Mouse (Mus musculus) erythroid progenitor cell, adult 5-6 weeks (primary cell): ENCODE measurements around the gene Insm2. TPM values are rescaled to one million over a fixed set of nuclear protein-coding genes. Genes with fewer than 3 reads are reported as not detected.

ENCODE experiments used
- ATAC-seq: replicated peaks from 2 replicates; pipeline ENCODE4 v1.8.0; 2016; ENCODE audit warnings: moderate number of reproducible peaks, mild to moderate bottlenecking, moderate TSS enrichment, inconsistent platforms; ENCODE audit not compliant: poor library complexity, low FRiP score, severe bottlenecking
- total RNA-seq, 2 experiments: library from RNA; stranded (forward) in 1 of 2; stranded (reverse) in 1 of 2; fragments of 150-400 nt in 1 of 2; fragments of 186-747, 209-891 nt in 1 of 2; gene quantifications; 2 replicates each; pipeline versions ENCODE4 v1.2.3 to v1.2.4; 2015 to 2017; ENCODE audit warnings: low replicate concordance in 2 of 2

The Insm2 gene
- total RNA-seq, 2 experiments from 2014 or later = not detected

DNA sequence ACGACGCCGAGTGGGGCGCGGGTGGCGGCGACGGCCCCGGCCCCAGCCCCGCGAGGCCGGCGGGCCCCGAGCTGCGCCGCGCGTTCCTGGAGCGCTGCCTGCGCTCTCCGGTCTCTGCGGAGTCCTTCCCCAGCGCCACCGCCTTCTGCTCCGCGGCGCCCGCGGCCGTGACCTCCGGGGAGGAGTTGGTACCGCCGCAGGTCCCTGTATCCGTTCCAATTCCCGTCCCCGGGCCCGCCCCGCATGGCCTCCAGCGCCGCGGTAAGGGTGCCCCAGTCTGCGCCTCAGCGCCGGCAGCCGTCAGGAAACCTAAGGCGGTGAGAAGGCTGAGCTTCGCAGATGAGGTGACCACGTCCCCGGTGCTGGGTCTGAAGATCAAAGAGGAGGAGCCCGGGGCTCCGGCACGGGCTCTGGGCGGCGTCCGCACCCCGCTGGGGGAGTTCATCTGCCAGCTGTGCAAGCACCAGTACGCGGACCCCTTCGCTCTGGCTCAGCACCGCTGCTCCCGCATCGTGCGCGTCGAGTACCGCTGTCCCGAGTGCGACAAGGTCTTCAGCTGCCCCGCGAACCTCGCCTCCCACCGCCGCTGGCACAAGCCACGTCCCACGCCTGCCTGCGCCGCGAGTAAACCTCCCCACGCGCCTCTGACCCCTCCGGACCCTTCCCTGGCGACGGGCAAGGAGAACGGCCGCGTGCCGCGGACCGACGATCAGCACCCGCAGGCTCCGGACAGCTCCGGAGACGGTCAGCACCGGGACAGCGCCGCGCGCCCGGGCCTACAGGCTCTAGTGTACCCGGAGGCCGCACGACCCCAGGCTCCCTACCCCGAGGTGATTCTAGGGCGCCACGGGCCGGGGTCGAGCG, 644 bp downstream of the Insm2 start:
- no peak for ATAC-seq

DNA sequence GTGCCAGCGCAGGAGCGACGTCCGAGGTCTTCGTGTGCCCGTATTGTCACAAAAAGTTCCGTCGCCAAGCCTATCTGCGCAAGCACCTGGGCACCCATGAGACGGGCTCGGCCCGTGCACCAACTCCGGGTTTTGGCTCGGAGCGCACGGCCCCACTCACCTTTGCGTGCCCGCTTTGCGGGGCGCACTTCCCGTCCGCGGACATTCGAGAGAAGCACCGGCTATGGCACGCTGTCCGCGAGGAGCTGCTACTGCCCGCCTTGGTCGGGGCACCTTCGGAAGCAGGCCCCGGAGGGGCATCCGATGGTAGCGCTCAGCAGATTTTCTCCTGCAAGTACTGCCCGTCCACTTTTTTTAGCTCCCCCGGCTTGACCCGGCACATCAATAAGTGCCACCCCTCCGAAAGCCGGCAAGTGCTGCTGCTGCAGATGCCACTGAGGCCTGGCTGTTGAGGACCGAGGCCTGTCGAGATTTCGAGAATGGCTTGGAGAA, 1.3 kb downstream of the Insm2 start:
- ATAC-seq = no peak

DNA sequence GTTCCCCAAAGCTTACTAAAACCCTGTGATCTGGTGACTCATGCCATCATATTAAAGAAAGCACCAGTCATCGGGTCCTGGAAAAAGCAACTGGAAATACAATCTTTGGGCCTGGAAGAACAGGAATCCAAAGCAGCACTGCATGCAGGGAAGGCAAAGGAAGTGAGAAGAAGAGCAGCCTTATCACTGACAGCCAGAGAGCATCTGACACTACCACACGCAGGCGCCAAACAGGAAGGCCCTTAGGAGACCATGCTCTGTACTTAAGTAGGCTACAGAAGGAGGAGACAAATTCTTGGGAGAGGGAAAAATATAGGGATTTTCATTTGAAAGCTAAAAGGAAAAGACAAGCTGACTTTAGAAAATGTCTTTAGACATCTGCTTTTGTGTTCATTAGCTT, 5.2 kb downstream of the Insm2 start:
- ATAC-seq = no peak

DNA sequence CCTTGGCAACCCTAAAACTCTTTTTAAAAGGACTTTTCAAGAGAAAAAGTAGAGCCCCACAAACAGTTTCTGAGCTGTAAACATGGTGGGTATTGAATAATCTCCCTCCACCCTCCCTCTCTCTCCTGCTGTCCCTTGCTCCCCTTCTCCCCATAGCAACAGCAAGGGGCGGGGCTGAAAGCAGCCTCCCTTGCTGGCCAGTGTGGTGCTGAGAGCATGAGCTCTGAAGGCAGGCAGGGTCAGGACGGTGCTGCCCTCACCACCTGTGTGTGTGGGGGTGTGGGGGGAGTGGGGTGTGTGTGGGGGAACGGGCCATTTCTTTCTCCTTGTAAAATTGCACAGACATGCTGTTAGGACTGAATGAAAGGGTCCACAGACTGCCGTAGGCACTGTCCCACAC, 8.7 kb downstream of the Insm2 start:
- ATAC-seq = no peak

DNA sequence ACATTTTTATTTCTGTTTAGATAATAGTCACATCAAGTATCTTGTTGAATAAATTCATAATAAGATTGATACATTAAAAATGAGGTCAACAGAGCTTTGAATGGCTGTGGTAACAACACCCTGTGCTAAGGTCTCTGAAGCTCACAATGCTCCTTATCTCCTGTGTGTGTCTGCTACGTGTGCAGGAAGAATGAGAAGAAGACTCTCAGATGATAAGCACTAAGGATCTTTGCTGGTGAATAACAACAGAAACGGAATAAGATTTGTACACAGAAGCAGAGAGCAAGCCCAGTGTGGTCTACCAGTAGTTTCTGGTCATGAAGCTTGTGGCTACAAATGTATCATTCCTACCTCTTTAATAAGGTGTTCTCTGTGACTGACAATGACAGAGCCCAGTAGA, 11.6 kb downstream of the Insm2 start:
- no peak for ATAC-seq

DNA sequence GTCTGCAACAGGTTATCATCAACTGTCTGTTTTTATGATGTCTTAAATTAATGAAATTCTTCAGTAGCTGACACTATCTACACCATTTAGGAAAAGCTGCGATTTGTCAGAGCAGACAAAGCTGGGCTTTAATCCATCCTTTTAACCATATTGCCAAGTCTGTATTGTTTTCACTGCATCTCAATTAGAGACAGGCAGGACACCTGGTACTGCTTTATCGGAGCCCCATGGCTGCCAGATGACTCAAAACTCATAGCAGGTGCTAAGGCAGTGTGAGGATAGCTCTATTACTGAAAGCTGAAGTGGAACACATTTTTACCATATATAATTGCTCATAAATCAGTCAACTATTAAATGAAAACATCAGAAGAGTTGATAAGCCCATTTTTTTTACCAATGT, 21.1 kb downstream of the Insm2 start:
- no peak for ATAC-seq

DNA sequence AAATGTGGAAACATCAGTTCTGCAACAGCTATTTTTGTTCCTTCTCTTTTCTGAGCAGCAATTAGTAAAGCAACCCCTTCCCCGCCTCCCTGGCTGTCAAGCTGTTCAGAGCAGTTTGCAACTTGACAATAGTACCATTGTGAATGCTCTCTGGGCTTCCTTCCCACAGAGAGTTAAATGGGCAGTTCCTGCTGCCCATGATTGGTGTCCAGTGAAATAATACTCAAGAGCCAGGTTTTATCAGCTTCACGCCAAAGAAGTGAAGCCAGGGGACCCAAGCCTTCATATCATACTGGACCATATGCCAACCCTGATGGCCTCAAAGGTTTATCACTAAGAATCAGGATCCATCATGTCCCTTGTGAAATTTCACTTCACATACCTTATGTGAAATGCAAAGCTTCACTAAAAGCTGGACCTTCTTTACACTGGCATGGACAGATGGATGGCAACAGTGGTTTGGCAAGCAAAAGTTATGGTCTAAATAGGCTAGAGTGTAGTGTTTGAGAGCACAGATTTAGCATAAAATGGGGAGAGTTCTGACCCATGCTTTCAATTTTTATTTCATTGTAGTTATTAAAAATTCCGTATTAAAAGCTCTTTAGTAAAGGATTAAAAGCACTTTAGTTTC, 23.5 kb downstream of the Insm2 start:
- no peak for ATAC-seq

DNA sequence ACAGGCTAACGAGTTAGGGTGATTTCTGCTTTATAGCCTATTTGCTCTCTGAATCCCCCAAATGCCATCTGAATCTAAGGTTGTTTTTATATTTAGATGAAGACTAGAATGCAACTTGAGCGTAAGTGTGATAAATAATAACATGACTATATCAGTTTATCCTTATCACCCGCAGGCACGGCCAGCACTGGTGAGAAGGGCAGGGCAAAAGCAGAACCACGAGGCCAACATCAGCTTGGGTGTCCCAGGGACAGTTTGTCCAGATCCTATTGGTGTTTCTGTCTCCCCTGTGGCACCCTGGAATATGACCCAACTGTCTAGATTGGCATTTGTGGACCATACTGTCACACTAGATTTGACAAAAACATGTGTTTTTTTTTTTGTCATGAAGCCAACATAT, 24.0 kb downstream of the Insm2 start:
- ATAC-seq = no peak

DNA sequence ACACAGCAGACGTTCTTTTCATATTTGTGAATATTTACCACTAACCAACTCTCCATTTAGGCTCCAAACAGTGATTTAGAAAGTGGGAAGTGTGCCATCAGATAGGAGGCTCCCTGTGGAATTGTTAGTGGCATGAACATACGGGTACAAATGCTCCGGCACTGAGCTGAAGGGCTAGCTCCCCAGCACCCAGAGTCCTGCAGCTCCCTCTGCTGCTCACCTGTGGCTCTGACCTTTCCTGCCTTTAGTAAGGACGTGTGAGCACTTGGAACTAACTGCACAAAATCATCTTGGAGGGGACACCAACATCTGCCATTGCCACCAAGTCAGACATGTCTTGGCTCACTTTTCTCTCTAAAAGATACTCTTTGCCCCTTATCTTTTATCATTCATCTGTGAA, 27.5 kb downstream of the Insm2 start:
- ATAC-seq = no peak

DNA sequence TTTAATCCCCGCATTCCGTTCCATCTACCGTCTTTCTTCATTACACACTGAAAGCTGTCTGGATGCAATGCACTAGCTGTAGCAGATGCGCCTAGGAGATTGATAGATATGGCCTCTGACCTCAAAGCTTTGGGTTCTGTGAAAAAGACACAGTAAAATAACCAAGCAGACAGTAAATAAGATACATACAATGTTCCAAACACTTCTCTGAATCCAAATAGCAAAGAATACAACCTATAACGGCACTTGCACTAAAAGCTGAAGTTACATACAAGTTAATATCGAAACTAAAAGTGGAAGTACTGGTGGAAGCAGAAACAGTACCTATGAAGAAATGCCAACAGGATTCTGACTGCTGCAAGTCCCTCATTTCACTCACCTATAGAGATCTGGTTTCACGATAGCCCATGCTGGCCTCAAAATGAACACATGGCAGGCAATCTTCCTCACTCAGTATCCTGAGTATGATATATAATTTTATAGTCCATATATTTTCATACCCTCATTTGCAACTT, 48.8 kb downstream of the Insm2 start:
- ATAC-seq = no peak

Other genes with a start within 250 kb of the Insm2 start
- 104 and 111 TPM in 2 replicates for gene Psma6, start 215.2 kb upstream of the Insm2 start, total RNA-seq (2015; ENCODE audit: low replicate concordance)
- gene Psma6, start 215.2 kb upstream of the Insm2 start, total RNA-seq (2017; ENCODE audit: low replicate concordance) = 66.7 and 125 TPM in 2 replicates
- gene Nfkbia, start 106.8 kb upstream of the Insm2 start, total RNA-seq (2015; ENCODE audit: low replicate concordance) = 22.6 and 25.6 TPM in 2 replicates
- 12.5 and 16.0 TPM in 2 replicates for gene Nfkbia, start 106.8 kb upstream of the Insm2 start, total RNA-seq (2017; ENCODE audit: low replicate concordance)
- gene Aldoart2, start 34.2 kb upstream of the Insm2 start, total RNA-seq (2015; ENCODE audit: low replicate concordance) = not detected in 2 replicates
- not detected in 2 replicates for gene Aldoart2, start 34.2 kb upstream of the Insm2 start, total RNA-seq (2017; ENCODE audit: low replicate concordance)
- gene Ralgapa1, start 221.7 kb downstream of the Insm2 start, total RNA-seq (2015; ENCODE audit: low replicate concordance) = 23.5 and 33.9 TPM in 2 replicates
- 12.9 and 16.0 TPM in 2 replicates for gene Ralgapa1, start 221.7 kb downstream of the Insm2 start, total RNA-seq (2017; ENCODE audit: low replicate concordance)
- gene Brms1l, start 236.9 kb downstream of the Insm2 start, total RNA-seq (2015; ENCODE audit: low replicate concordance) = 21.8 and 32.1 TPM in 2 replicates
- 22.3 and 30.2 TPM in 2 replicates for gene Brms1l, start 236.9 kb downstream of the Insm2 start, total RNA-seq (2017; ENCODE audit: low replicate concordance)